Mouse (Mus musculus): ENCODE data around the gene Rps10.

The Rps10 gene

GRCm38 (mm10) chr17:27636132-27637020 lies at the start of gene Rps10:
Gene Rps10 (minus strand): TSS chr17:27636669.
- DNase-seq, result no peak

DNA sequence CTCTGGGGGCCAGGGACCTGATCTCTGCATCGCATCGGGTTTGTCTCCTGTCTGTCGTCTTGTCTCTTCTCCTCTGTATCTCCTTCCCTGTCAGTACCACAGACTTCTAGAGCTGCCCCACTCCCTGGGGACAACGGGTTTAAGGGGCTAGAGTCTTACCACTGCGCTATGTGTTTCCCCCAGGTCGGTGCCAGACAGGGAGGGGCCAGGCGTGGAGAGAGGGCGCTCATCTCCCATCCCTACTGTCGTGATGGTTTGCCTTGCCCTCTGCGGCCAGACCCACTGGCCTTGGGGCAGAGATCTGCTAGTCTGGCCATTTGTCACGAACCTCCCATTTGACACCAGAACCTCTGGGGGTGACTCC lies 49.1 kb upstream of the Rps10 start:
- DNase-seq, result no peak

GRCm38 (mm10) chr17:27684886-27685549 lies 48.5 kb upstream of the Rps10 start:
- DNase-seq, result peak; percentile 54

- no peak for DNase-seq
These were observed 42.7 kb upstream of the Rps10 start for GRCm38 (mm10) chr17:27678924-27679813.

DNA sequence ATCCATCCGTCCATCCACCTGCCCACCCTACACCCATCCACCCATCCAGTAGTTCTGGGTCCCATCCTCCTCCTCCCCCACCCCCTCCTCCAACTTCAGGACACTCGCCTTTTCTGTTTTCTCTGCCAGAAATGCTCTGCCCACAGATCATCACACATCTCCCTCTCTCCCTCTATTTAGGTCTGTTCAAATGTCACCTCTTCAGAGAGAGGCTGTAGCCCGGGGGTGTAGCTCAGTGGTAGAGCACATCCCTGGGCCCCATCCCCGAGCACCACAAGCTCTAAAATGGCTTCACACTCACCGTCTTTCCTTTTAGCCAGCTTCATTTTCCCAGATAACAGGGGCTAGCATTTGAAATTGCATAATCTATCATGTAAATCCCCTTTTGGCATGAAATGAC lies 41.3 kb upstream of the Rps10 start:
- DNase-seq, result no peak

DNA sequence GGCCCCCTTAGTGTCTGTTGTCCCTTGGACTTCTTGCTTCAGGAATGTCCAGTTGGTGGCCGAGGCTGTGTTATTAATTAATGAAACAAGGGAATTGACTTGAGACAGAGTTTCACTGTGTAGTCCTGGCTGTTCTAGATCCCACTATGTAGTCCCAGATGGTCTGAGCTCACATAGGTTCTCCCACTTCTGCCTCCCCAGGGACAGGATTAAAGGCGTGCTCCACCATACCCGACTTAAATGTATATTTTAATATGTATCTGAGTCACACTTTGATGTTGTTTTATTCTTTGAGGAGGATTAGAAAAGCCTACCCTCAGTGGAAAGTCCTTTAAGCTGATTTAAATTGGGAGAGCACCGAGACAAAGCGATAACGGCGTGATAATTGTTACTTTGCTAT lies 39.8 kb upstream of the Rps10 start:
- no peak for DNase-seq

DNA sequence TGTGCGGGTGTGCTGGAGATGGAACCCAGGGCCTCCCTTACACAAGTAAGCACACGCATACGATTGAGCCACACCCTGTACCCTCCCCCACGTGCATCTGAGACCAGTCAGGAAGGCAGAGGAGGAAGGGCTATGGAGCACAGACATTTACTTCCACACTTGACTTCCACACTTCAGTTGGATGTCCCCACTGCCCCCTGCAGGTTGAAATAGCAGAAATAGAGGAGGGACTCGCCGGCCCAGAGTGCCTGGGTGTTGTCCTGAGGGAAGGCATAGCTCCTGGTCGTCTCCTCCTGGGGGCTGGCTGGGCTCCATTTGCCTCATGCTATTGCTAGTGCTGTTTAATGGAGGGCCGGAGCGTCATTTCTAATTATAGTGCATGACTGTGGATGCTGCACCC lies 39.0 kb upstream of the Rps10 start:
- DNase-seq, result no peak

- no peak for DNase-seq
These were observed 37.5 kb upstream of the Rps10 start for GRCm38 (mm10) chr17:27673945-27674344.

- no peak for DNase-seq
These were observed 35.3 kb upstream of the Rps10 start for GRCm38 (mm10) chr17:27671720-27672119.

DNA sequence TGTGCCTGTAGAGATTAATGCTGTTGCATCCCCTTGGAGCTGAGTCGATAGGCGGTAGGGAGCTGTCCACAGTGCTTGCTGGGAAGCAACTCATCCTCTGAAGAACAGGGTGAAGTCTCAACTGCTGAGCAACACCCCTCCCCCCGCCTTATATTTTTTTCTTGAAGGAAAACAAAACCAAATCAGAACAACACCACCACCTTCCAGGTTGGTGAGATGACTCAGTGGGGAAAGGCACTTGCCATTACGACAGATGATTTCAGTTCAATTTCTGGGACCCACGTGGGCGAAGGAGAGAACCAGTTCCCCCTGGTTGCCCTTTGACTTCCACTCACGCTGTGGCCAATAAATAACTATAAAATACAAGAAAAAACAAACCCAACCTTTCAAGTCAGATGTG lies 22.3 kb upstream of the Rps10 start:
- no peak for DNase-seq

DNA sequence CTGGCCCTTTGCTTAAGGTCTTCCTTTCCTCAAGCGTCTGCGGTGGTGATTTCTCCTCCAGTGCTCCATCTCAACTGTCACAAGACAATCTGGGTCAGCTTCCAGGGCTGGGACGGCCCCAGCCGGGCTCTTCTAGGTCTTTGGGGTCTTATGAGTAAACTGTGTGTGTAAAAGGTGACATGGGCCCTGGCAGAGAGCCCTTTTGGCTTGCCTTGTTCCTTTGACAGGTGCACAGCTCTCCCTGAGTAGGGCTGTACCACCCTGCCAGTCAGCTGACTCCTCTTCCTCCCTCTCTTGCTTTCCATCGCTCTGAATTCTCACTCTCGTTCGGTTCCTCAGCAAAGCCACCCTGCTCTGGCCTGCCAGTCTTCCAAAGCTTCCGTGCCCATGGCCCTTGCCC lies 20.7 kb upstream of the Rps10 start:
- peak; percentile 18 for DNase-seq

- no peak for DNase-seq
These were observed 19.9 kb upstream of the Rps10 start for GRCm38 (mm10) chr17:27656414-27656813.

DNA sequence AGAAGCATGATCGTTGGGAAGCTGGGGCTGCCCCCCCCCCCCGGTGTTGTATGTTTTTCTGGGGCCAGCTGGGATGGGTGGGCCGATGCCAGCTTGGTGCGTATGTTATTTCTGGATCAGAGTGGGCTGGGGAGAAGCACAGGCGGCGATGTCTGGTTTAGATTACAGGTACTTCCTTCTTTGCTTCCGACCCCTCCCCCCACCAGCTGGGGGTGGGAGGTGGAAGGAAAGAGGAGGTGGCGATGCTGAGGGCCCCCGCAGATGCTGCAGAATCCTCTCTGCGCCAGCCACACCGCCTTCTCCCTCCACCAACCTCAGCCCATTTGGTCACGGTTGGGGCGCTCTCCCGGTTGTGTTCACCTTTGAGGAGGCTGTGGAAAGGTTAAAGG lies 19.5 kb upstream of the Rps10 start:
- peak; percentile 82 for DNase-seq

DNA sequence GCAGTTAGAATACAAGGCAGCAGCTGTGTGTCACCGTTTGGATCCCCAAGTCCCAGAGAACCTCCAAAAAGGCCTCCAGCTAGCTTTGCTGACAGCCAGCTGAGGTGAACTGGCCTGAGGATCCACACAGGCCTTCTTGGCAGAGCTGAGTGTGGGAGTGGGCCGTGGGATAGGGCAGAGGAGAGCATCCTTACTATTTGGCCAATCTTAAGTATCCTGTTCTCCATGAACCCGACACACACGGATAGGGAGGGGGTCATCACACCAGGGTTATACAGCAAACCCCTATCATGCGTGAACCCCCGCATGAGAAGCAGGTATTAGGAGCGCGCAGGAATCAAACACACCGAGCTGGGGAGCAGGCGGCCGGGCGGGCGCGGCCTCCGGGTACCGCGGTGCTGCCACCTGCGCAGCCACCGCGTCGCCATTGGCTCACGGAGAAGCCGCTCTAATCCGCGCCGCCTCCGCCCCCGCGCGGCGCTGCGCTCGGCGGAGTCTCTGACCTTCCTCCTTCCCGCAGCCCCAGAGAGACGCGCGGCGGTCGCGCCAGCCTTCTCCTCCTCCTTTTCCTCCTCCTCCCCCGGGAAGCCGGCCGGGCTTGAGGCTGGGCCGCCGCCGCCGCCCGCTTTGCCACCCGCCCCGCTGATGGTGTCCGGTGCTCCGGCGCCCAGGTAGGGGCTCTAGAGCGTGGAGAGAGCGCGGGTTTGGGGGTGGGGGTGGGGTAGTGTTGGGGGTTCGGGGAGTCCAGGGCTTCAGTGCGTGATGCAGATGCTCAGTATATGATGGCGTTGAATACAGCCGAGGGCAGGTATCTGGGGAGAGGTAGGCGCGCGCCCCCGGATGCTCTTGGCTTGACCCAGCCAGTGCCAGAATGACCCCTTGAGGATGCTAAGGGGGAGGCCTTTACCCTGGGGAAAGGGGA lies 18.9 kb upstream of the Rps10 start, which contains the start of gene Pacsin1:
Pacsin1 (plus strand) TSS at position 421 of the 922 bp plus-strand sequence.
- peak; percentile 83 for DNase-seq

DNA sequence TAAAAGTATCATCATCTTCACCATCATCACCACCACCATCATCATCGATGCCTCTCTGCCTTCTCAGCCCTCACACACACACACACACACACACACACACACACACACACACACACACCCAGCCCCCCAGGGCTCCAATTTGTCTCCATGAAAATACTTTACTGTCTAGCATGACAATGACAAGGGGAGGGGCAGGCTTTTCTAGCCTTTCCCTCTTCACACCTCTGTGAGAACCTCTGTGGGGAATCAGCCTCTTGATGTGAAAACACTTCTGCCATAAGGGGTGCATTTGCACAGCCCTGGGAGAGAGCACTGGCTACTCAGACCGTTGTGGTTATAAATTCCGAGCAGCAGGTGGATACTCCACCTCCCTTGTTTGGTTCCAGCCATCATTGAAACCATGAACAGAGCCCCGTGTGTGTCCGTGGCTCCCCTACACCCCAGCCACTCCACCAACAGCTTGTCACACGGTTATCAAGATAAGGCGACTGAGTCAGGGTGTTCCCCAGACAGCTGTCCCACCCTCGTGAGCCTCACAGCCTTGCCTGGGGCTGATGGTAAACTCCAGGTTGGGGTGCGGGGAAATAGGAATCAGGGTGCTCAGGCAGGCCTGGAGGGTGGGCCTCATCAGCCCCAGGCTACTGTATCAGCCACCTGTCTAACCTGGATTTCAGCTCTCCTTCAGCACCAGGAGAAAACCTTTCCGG lies 16.9 kb upstream of the Rps10 start:
- no peak for DNase-seq

DNA sequence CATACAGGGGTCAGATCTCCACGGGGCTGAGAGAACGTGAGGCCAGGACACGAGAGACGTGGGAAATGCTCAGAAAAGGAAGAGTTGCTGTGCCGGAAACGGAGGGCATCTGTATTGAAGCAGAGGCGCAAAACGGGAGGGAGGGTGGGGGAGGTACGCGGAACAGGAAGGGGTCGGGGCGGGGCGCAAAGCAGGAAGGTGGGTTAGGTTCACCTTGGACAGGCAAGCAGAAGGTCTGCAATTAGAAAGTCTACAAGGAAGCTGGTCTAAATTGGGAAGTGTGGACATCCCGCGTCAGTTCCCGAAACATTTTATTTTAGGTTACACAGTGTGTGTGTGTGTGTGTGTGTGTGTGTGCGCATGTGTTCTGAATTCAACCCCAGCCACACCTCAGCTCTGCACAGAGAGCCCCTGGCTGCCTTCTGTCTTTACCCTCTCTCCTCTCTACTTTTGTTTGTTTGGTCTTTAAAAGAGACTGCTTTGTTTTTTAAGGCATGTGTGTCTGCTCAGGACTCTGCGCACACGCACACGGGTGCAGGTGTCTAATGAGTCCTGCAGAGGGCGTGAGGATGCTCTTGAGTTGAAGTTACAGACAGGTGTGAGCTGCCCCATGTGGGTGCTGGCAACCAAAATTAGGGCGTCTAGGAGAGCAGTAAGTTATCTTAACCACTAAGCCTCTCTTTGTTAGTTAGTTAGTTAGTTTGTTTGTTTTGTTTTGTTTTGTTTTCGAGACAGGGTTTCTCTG lies 15.7 kb upstream of the Rps10 start:
- peak; percentile 66 for DNase-seq

DNA sequence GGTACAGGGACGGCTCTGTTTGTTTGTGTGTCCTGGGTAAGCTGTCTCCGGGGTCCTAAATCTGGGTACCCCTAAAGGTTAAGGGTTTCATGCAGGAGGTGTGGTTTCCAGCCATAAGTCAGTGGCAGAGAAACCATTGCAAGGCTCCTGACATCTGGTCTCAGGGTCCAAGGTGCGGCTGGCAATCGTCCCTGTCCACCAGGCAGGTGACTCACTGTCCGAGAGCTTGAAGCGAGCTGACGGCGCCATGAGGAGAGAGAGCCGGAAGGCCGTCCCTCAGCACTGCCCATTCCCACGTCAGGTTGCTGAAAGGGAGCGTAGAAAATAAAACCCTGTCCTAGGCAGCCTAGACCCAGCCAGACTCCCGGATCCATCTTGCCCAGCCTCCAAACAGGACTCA lies 14.1 kb upstream of the Rps10 start:
- DNase-seq, result no peak

DNA sequence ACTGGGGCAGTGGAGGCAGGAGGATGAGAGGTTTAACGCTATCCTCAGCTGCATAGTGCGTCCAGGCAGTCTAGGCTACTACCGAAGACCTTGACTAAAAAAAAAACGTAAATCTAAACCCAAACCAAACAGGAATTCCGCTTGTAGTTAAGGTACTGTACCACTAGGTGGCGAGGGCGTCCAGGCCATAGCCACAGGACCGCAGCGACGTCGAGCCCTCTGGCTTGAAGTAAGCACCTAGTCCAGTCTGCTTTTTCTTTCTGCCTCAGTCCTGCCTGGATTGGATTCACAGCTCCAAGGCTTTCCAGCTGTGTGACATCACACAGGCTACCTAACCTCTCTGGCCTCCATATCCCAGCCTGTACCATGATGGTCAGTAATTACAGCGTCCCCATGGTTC lies 13.7 kb upstream of the Rps10 start:
- DNase-seq, result peak; percentile 81

DNA sequence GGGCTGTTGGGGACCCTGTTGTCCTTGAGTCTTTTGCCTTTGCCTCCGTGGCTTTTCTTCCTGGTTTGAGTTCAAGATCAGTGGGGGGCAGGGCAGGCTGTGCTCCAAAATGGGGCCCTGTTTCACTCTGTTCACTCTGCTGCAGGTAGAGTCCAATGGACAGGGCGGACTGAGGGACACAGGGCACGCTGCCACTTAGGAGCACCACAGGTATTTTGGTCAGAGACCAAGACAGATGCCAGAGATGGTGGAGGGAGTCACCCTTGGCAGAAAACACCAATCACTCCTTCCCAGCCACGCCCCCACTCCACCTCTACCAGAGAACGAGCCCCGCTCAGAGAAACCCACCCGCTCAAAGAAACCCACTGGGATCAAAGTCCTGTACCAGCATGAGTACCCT lies 9.3 kb upstream of the Rps10 start:
- no peak for DNase-seq

DNA sequence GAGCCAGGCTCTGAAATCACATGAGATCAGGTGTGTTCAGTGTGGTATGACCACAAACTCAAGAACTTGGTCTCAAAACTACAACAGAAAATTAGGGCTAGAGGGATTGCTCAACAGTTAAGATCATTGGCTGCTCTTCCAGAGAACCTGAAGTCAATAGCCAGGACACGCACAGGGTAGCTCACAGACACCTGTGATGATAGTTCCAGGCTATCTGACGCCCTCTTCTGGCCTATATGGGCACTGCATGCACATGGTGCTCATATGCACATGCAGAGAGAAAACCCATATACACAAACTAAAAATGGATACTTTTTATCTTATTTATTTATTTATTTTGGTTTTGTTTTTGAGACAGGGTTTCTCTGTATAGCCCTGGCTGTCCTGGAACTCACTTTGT lies 8.1 kb upstream of the Rps10 start:
- no peak for DNase-seq

DNA sequence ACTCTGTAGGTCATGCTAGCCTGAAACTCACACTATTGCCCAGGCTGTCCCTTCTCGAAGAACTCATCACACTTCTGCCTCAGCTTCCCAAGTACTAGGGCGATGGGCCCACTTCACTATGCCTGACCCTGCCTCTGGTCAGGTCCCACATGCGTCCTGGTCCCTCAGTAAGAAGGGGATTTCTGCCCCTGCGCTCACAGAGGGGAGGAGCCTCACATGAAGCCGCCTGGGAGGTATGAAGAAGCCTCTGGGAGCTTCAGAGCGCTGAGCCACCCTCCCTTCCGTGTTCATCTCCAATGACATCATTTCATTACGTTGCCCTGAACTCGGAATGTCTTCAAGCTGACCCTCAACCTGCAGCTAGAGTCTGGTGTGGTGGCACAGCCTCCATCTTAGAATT lies 7.3 kb upstream of the Rps10 start:
- DNase-seq, result no peak

All from thymus, postnatal 14 days (tissue).